Mouse (Mus musculus) thymus, postnatal 0 days (tissue): ENCODE results near the gene Rbfox1. TPM values are rescaled to one million over a fixed set of nuclear protein-coding genes. Genes with fewer than 3 reads are reported as not detected.

Experiments used
- DNase-seq: peaks from one replicate; pipeline ENCODE4 v3.0.0-alpha.2; 2015; ENCODE audit warnings: low spot score
- polyA plus RNA-seq: library from polyadenylated mRNA; unstranded; fragments of >200 nt; fragmentation: Nextera tagmentation; extraction: Ambion mirVana; gene quantifications from 2 replicates; pipeline ENCODE4 v1.2.1, GENCODE M21; 2015

Gene Rbfox1
- polyA plus RNA-seq, 1 experiment from 2014 or later, result 3.2 TPM

GRCm38 (mm10) chr16:7005478-7005877, 1120.3 kb downstream of the Rbfox1 start:
- no peak for DNase-seq

GRCm38 (mm10) chr16:7017310-7017709, 1132.2 kb downstream of the Rbfox1 start:
- no peak for DNase-seq

- DNase-seq, result no peak
Observed at GRCm38 (mm10) chr16:7034231-7034630, 1149.1 kb downstream of the Rbfox1 start.

- no peak for DNase-seq
Observed at GRCm38 (mm10) chr16:7036566-7036965, 1151.4 kb downstream of the Rbfox1 start.

GRCm38 (mm10) chr16:7036988-7037387, 1151.8 kb downstream of the Rbfox1 start:
- DNase-seq, result no peak

GRCm38 (mm10) chr16:7038639-7039260, 1153.6 kb downstream of the Rbfox1 start:
- no peak for DNase-seq

- no peak for DNase-seq
Observed at GRCm38 (mm10) chr16:7039404-7040367, 1154.5 kb downstream of the Rbfox1 start.

- no peak for DNase-seq
Observed at GRCm38 (mm10) chr16:7040691-7041090, 1155.5 kb downstream of the Rbfox1 start.

GRCm38 (mm10) chr16:7047421-7047820, 1162.3 kb downstream of the Rbfox1 start:
- no peak for DNase-seq

- peak; percentile 31 for DNase-seq
Observed at GRCm38 (mm10) chr16:7049162-7049971, 1164.2 kb downstream of the Rbfox1 start.

- no peak for DNase-seq
Observed at GRCm38 (mm10) chr16:7050945-7051344, 1165.8 kb downstream of the Rbfox1 start.

GRCm38 (mm10) chr16:7051991-7052390, 1166.8 kb downstream of the Rbfox1 start:
- no peak for DNase-seq

GRCm38 (mm10) chr16:7052408-7052807, 1167.3 kb downstream of the Rbfox1 start:
- no peak for DNase-seq

- no peak for DNase-seq
Observed at GRCm38 (mm10) chr16:7057789-7058188, 1172.6 kb downstream of the Rbfox1 start.

GRCm38 (mm10) chr16:7058556-7058955, 1173.4 kb downstream of the Rbfox1 start:
- no peak for DNase-seq

GRCm38 (mm10) chr16:7059596-7059995, 1174.4 kb downstream of the Rbfox1 start:
- no peak for DNase-seq

- DNase-seq, result no peak
Observed at GRCm38 (mm10) chr16:7060864-7061263, 1175.7 kb downstream of the Rbfox1 start.

GRCm38 (mm10) chr16:7062512-7062911, 1177.4 kb downstream of the Rbfox1 start:
- no peak for DNase-seq

GRCm38 (mm10) chr16:7067109-7067508, 1182.0 kb downstream of the Rbfox1 start:
- no peak for DNase-seq

GRCm38 (mm10) chr16:7069599-7069998, 1184.4 kb downstream of the Rbfox1 start:
- DNase-seq, result no peak

- no peak for DNase-seq
Observed at GRCm38 (mm10) chr16:7074786-7075185, 1189.6 kb downstream of the Rbfox1 start.

- no peak for DNase-seq
Observed at GRCm38 (mm10) chr16:7075749-7076148, 1190.6 kb downstream of the Rbfox1 start.
